Mouse (Mus musculus) bone marrow macrophage, adult 2 months (primary cell): ENCODE data around the gene 6330409D20Rik.

Source experiments
- CTCF ChIP-seq: IDR thresholded peaks from 2 replicates; pipeline ENCODE4 v1.5.1; 2012; ENCODE audit warnings: low read depth, mild to moderate bottlenecking, low read length, moderate library complexity
- POLR2A ChIP-seq: IDR thresholded peaks from 2 replicates; pipeline ENCODE4 v1.6.1; 2012; ENCODE audit warnings: mild to moderate bottlenecking, low read depth, low read length, borderline replicate concordance

- TF ChIP-seq CTCF (no peak), POLR2A (no peak)
Observed at GRCm38 (mm10) chr2:32720681-32721229, 20.1 kb downstream of the 6330409D20Rik start, which contains the start of gene Sh2d3c.
